Mouse (Mus musculus) T-cell, adult 66 days (primary cell): Measurements from ENCODE around the gene Armc3. TPM values are rescaled to one million over a fixed set of nuclear protein-coding genes. Genes with fewer than 3 reads are reported as not detected.

Experiments
- total RNA-seq, 2 experiments: library from RNA; stranded (reverse); gene quantifications; 3 replicates in 1 of 2; 4 replicates in 1 of 2; pipeline ENCODE4 v1.2.4; 2023

Gene Armc3
- 1 to 10 TPM; 1.0 to 1.1 TPM for total RNA-seq

GRCm38 (mm10) chr2:19198452-19199365 is at the start of gene Armc3:
Gene Armc3 (plus strand): TSS chr2:19199302.

Other genes starting within 250 kb of the Armc3 start
- 100 to 1,000 TPM; 115 to 118 TPM for gene Pip4k2a, start 201.2 kb upstream of the Armc3 start, total RNA-seq
- 1 to 10 TPM; 1.4 to 3.0 TPM for gene 4930426L09Rik, start 201.0 kb upstream of the Armc3 start, total RNA-seq
- 1 to 10 TPM; 5.2 to 8.7 TPM for gene Msrb2, start 172.1 kb downstream of the Armc3 start, total RNA-seq
- not detected for gene Ptf1a, start 246.4 kb downstream of the Armc3 start, total RNA-seq